Mouse (Mus musculus) kidney, adult 8-10 months (tissue): Measurements from ENCODE around the gene Rasgef1b.

ENCODE experiments used
- DNase-seq, 2 experiments: peaks; one replicate each; pipeline ENCODE4 v3.0.0; 2022

The Rasgef1b gene

GRCm38 (mm10) chr5:99599376-99599775, 129.5 kb downstream of the Rasgef1b start:
- peak; percentile 35 to 57 for DNase-seq

- DNase-seq = no peak
These were observed 130.3 kb downstream of the Rasgef1b start for GRCm38 (mm10) chr5:99598470-99599110.

- DNase-seq = no peak
These were observed 131.2 kb downstream of the Rasgef1b start for GRCm38 (mm10) chr5:99597701-99598100.

GRCm38 (mm10) chr5:99591348-99591747, 137.5 kb downstream of the Rasgef1b start:
- DNase-seq = no peak

- DNase-seq = no peak
These were observed 138.3 kb downstream of the Rasgef1b start for GRCm38 (mm10) chr5:99590539-99590938.

GRCm38 (mm10) chr5:99587994-99588393, 140.9 kb downstream of the Rasgef1b start:
- DNase-seq = no peak

GRCm38 (mm10) chr5:99587589-99587988, 141.3 kb downstream of the Rasgef1b start:
- DNase-seq = no peak

GRCm38 (mm10) chr5:99586287-99586686, 142.6 kb downstream of the Rasgef1b start:
- DNase-seq = peak; percentile 45 to 58

GRCm38 (mm10) chr5:99585166-99585898, 143.5 kb downstream of the Rasgef1b start:
- no peak for DNase-seq

- DNase-seq = no peak
These were observed 144.6 kb downstream of the Rasgef1b start for GRCm38 (mm10) chr5:99584266-99584665.

GRCm38 (mm10) chr5:99582055-99582454, 146.8 kb downstream of the Rasgef1b start:
- DNase-seq = no peak

- DNase-seq = peak; percentile 46 to 69
These were observed 150.2 kb downstream of the Rasgef1b start for GRCm38 (mm10) chr5:99578692-99579091.

GRCm38 (mm10) chr5:99575897-99576296, 153.0 kb downstream of the Rasgef1b start:
- no peak for DNase-seq

- no peak for DNase-seq
These were observed 164.2 kb downstream of the Rasgef1b start for GRCm38 (mm10) chr5:99564501-99565323.

GRCm38 (mm10) chr5:99562096-99562495, 166.8 kb downstream of the Rasgef1b start:
- DNase-seq = no peak

- DNase-seq = no peak
These were observed 169.1 kb downstream of the Rasgef1b start for GRCm38 (mm10) chr5:99559814-99560213.

- DNase-seq = no peak
These were observed 170.6 kb downstream of the Rasgef1b start for GRCm38 (mm10) chr5:99558231-99558630.

- DNase-seq = no peak
These were observed 176.2 kb downstream of the Rasgef1b start for GRCm38 (mm10) chr5:99552645-99553044.

- no peak for DNase-seq
These were observed 184.0 kb downstream of the Rasgef1b start for GRCm38 (mm10) chr5:99544664-99545494.

- DNase-seq = peak in 1 of 2 experiments; percentile 21
These were observed 186.7 kb downstream of the Rasgef1b start for GRCm38 (mm10) chr5:99541999-99542765.

GRCm38 (mm10) chr5:99541321-99541895, 187.5 kb downstream of the Rasgef1b start:
- DNase-seq = peak; percentile 5 to 30
